Mouse (Mus musculus) macrophage (primary cell): Measurements from ENCODE around the gene Stum. TPM values are rescaled to one million over a fixed set of nuclear protein-coding genes. Genes with fewer than 3 reads are reported as not detected.

ENCODE experiments used
- H3K27ac ChIP-seq: fragments of 350-480 bp; formaldehyde crosslinking; 2 replicates; pipeline ENCODE4 v1.9.0; 2021
- H3K36me3 ChIP-seq: fragments of 350-480 bp; formaldehyde crosslinking; 2 replicates; pipeline ENCODE4 v1.9.0; 2021; ENCODE audit errors: inconsistent target
- H3K4me3 ChIP-seq: fragments of 350-480 bp; formaldehyde crosslinking; 2 replicates; pipeline ENCODE4 v1.9.0; 2021; ENCODE audit errors: inconsistent target
- H3K79me2 ChIP-seq: fragments of 350-480 bp; formaldehyde crosslinking; 2 replicates; pipeline ENCODE4 v1.9.0; 2021; ENCODE audit errors: inconsistent target
- WGBS: methylation state at CpG from one replicate; pipeline ENCODE4 v1.1.7; 2026; ENCODE audit warnings: inconsistent platforms; ENCODE audit not compliant: missing documents; 5-methylcytosine and 5-hydroxymethylcytosine counted together
- polyA plus RNA-seq: library from polyadenylated mRNA; stranded (reverse); fragments of 250-400 nt; gene quantifications from 3 replicates; pipeline ENCODE4 v1.2.4, GENCODE M21; 2018; ENCODE audit warnings: inconsistent platforms

Gene Stum
- polyA plus RNA-seq, 1 experiment from 2014 or later, result 0.09 TPM

DNA sequence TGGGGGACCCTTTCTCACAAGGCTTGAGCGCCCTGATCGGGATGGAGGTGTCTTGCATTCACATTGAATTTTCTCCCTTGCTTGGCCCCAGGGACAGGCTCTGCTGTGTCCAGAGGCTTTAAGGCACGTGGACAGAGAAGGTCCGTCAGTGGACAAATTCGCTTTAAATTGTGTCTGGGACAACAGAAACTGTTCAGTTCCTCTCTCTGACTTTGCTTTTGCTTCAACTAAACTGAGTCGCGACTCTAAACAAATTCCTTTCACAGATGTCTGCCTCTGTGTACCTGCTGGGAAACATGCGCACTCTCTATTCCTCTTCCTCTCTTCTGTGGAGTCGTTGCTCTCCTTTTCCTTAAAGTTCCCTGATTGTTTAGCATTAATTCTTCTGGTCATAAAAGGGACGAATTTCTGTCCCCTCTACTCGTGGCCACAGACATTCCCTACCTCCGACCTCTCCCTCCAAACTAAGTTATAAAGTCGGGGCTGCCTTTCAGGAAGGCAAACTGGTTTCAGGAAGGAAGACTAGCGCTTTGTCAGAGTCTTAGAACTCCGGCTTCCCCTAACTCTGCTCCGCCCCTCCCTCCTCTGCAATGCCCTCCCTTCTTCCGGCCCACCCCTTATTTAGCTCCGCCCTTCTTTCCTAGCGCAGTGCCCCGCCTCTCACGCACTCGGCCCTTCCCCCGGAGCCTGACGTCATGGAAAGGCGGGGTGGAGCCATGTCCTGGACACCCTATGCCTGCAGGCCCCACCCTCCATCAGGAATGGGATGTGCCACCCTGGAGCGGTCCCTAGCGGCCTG is 96.2 kb downstream of the Stum start:
- 4% methylated on average over 26 of the region's 27 CpGs for whole genome bisulfite sequencing

DNA sequence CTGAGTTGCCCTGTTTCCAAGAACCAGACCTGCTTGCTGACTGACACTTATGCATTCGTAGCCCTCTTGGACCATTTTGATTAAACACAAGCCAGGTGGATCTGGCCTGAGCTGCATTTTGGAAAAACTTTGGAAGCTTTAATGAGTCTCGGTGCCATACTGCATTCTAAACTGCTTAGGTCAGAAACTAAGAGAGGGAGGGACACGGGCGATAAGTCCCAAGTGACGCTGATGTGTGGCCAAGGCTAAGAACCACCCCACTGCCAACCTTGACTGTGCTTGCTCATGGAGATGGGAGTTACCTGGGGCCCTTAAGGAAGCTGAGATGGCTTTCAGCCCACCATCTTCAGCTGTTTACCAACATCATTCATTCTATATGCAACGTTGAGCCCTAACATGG is 98.0 kb downstream of the Stum start:
- H3K27ac ChIP-seq, result no peak overlapping the region
- H3K4me3 ChIP-seq, result no peak overlapping the region
- peaks cover 11% of the 10 kb centered on the region; the same call in 1 of the 2 replicates for H3K36me3 ChIP-seq
- peaks cover 90% of the 10 kb centered on the region for H3K79me2 ChIP-seq
- WGBS, result 97% methylated on average over 6 of the region's 6 CpGs

More for the DNA sequence above, 96.2 kb downstream of the Stum start:
- H3K79me2 ChIP-seq, result peaks cover 90% of the 10 kb centered on the region
- H3K4me3 ChIP-seq, result peak overlapping the region; percentile 33
- H3K36me3 ChIP-seq, result peaks cover 5% of the 10 kb centered on the region; the same call in 1 of the 2 replicates
- H3K27ac ChIP-seq, result peak overlapping the region; percentile 89

DNA sequence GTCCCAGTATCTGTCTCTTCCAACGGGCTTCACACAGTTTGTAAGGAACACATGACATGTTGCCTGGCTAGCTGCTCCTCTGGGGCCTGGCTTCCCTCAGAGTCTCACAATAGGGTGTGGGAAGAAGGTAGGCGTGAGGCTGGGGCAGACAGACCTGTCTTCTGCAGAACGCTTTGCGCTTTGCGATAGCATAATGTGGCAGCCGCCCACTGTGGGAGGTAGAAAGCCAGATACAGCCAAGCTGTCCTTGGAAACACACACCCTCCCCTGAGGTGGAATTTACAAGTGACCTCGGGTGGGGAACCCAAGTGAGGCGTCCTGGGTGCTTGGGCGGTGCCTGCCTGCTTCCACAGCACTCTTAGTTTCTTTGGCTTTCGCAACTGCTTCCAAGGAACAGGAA is 98.8 kb downstream of the Stum start:
- H3K36me3 ChIP-seq, result peaks cover 11% of the 10 kb centered on the region; the same call in 1 of the 2 replicates
- WGBS, result 87% methylated on average over 10 of the region's 10 CpGs
- no peak overlapping the region for H3K4me3 ChIP-seq
- H3K79me2 ChIP-seq, result peaks cover 90% of the 10 kb centered on the region
- H3K27ac ChIP-seq, result no peak overlapping the region

DNA sequence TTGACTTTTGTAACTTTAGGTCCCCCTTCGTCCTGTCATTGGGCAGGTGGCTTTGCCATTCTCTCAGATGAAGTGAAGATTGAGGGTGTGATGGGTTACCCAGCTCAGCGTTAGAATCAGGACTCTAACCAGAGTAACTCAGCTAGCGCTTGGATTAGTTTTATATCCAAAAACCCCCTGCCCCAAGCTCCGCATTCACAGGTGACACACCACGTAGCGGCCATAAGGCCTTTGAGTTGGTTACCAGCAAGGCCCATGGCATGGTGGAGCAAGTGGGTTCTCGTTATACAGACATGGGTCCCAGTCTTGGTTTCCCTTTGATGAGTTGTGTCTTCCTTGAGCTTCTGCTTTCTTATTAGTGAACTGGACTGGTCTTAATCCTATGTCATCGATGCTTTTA is 99.4 kb downstream of the Stum start:
- H3K4me3 ChIP-seq, result no peak overlapping the region
- H3K27ac ChIP-seq, result no peak overlapping the region
- peaks cover 11% of the 10 kb centered on the region; the same call in 1 of the 2 replicates for H3K36me3 ChIP-seq
- 92% methylated on average over 8 of the region's 8 CpGs for WGBS
- H3K79me2 ChIP-seq, result peaks cover 90% of the 10 kb centered on the region

Other genes starting within 250 kb of the Stum start
- 78.3 to 104 TPM (median 84.9 TPM) in 3 replicates for gene Psen2, start 220.1 kb downstream of the Stum start, polyA plus RNA-seq
- 43.7 to 63.0 TPM (median 46.1 TPM) in 3 replicates for gene Itpkb, start 153.0 kb downstream of the Stum start, polyA plus RNA-seq
- gene Parp1, start 85.4 kb upstream of the Stum start, polyA plus RNA-seq, result 56.6 to 110 TPM (median 59.5 TPM) in 3 replicates
- 7.8 to 13.0 TPM (median 9.6 TPM) in 3 replicates for gene Lin9, start 157.6 kb upstream of the Stum start, polyA plus RNA-seq
- gene Mixl1, start 213.5 kb upstream of the Stum start, polyA plus RNA-seq, result 0.09 to 0.10 TPM in 2 of 3 replicates, not detected in the other
- gene Acbd3, start 242.5 kb upstream of the Stum start, polyA plus RNA-seq, result 37.0 to 52.8 TPM (median 46.2 TPM) in 3 replicates